Mouse (Mus musculus): ENCODE data around the gene Usp7. TPM values are rescaled to one million over a fixed set of nuclear protein-coding genes. Genes with fewer than 3 reads are reported as not detected.

Gene Usp7
- 4.5 and 8.0 TPM in 2 replicates for polyA plus RNA-seq (2012; ENCODE audit: insufficient read depth, low replicate concordance)

DNA sequence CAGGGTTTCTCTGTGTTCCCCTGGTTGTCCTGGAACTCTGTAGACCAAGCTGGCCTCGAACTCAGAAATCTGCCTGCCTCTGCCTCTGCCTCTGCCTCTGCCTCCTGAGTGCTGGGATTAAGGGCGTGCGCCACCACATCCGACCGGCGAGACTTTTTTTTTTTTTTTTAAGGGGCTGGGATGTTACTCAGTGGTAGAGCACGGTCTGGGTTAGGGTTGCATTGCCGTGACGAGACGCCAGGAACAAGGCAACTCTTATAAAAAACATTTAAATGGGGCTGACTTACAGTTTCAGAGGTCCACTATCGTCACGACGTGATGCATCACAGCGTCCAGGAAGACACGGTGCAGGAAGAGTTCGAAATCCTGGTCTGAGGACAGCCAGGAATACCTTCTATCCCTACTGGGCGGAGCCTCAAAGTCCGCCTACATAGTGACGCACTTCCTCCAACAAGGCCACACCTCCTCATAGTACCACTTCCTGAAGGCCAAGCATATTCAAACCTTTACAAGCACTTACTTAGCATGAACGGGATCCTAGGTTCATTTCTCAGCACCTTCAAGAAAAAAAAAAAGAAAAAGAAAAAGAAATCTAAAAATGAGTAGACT is at the start of gene Usp7:
TSS of gene Usp7 (minus strand) at position 360 of the 609 bp plus-strand sequence.
- H3K27me3 ChIP-seq (replicated peaks): peaks cover 5% of the 10 kb centered on the region
- no peak for TF ChIP-seq GATA1 (IDR thresholded peaks at IDR 0.05; ENCODE audit: borderline replicate concordance, low read length)
- TF ChIP-seq FLI1 (IDR thresholded peaks at IDR 0.05; ENCODE audit: low read length): no peak
- H3K36me3 ChIP-seq (replicated peaks; ENCODE audit: low read length): no peaks in the 10 kb centered on the region
- H3K4me3 ChIP-seq (replicated peaks): no peak within 1 kb of the TSS
- H3K4me1 ChIP-seq: peaks cover 3% of the 10 kb centered on the region; the same call in 1 of the 2 replicates
- H3K9me3 ChIP-seq: no peaks in the 10 kb centered on the region

DNA sequence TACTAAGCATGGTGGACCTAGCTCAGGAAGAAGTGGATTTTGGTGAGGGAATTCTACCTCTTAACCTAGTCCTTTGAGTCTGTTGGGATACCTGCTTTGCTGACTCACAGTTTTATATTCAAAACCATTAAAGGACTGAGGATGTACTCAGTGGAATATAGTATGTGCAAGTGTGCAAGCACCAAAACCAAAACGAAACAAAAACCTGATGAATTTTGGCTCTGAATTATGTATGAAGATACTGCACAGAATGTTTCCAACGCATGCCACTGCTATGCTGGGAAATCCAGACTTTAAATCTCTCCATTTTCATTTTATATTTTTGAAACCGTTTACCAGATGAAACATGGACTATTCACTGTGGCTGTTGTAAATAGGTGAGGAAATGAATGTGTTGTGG is 48.4 kb upstream of the Usp7 start:
- no peak overlapping the region for H3K4me3 ChIP-seq (replicated peaks)
- peaks cover 93% of the 10 kb centered on the region for H3K36me3 ChIP-seq (replicated peaks; ENCODE audit: low read length)
- TF ChIP-seq GATA1 (IDR thresholded peaks at IDR 0.05; ENCODE audit: borderline replicate concordance, low read length) (no peak), FLI1 (IDR thresholded peaks at IDR 0.05; ENCODE audit: low read length) (no peak)
- H3K9me3 ChIP-seq: no peaks in the 10 kb centered on the region
- peaks cover 55% of the 10 kb centered on the region for H3K4me1 ChIP-seq
- no peaks in the 10 kb centered on the region for H3K27me3 ChIP-seq (replicated peaks)

DNA sequence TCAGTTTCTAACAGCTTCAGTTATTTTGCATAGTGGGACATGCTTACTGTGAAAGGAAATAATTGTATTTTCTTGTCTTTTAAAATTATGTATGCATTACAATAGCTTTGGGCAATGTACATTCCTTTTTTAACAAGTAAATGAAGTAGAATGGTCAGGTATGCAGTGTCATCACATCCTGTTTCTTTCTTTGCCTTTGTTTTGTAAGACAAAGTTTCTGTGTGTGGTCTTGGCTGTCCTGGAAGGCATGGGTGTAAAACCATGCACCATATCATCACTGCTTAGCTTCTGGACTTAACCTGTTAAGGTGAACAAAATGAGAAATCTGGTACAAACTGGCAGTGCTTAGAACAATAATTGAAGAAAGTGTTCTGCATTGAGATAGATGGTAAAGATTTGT is 46.8 kb upstream of the Usp7 start:
- Histone ChIP-seq H3K9me3 (no peaks in the 10 kb centered on the region), H3K36me3 (replicated peaks; ENCODE audit: low read length) (peaks cover 92% of the 10 kb centered on the region), H3K4me3 (replicated peaks) (no peak overlapping the region), H3K4me1 (peaks cover 70% of the 10 kb centered on the region), H3K27me3 (replicated peaks) (no peaks in the 10 kb centered on the region)
- TF ChIP-seq FLI1 (IDR thresholded peaks at IDR 0.05; ENCODE audit: low read length) (no peak), GATA1 (IDR thresholded peaks at IDR 0.05; ENCODE audit: borderline replicate concordance, low read length) (no peak)

DNA sequence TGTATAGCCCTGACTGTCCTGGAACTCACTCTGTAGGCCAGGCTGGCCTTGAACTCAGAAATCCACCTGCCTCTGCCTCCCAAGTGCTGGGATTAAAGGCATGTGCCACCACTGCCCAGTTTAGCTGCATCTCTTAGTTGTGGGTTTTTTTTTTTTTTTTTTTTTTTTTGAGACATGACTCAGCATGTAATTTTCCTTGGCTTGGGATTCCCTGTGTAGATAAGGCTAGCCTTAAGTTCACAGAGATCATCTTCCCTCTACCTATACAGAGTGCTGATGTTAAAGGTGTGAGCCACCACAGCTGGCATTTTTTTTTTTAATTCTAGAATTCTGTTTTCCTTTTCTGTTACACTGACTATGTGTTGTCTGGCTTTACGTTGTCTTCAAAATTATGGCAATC is 45.5 kb upstream of the Usp7 start:
- TF ChIP-seq FLI1 (IDR thresholded peaks at IDR 0.05; ENCODE audit: low read length) (no peak), GATA1 (IDR thresholded peaks at IDR 0.05; ENCODE audit: borderline replicate concordance, low read length) (no peak)
- H3K27me3 ChIP-seq (replicated peaks): no peaks in the 10 kb centered on the region
- H3K4me1 ChIP-seq: peaks cover 72% of the 10 kb centered on the region
- no peaks in the 10 kb centered on the region for H3K9me3 ChIP-seq
- peaks cover 90% of the 10 kb centered on the region for H3K36me3 ChIP-seq (replicated peaks; ENCODE audit: low read length)
- H3K4me3 ChIP-seq (replicated peaks): no peak overlapping the region

DNA sequence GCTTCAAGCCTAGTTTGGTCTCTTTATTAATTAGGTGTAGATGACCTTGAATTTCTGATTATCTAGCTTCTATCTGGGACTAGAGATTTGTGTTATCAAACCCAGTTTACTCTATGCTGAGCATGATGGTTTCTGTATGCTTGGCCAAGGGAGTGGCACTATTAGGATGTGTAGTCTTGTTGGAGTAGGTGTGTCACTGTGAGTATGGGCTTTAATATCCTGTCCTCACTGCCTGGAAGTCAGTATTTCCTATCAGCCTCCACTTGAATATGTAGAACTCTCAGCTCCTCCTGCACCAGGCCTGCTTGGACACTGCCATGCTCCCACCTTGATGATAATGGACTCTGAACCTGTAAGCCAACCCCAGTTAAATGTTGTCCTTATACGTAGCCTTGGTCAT is 44.8 kb upstream of the Usp7 start:
- H3K36me3 ChIP-seq (replicated peaks; ENCODE audit: low read length): peaks cover 92% of the 10 kb centered on the region
- H3K4me1 ChIP-seq: peaks cover 73% of the 10 kb centered on the region
- no peak overlapping the region for H3K4me3 ChIP-seq (replicated peaks)
- TF ChIP-seq GATA1 (IDR thresholded peaks at IDR 0.05; ENCODE audit: borderline replicate concordance, low read length): no peak
- TF ChIP-seq FLI1 (IDR thresholded peaks at IDR 0.05; ENCODE audit: low read length): no peak
- no peaks in the 10 kb centered on the region for H3K9me3 ChIP-seq
- H3K27me3 ChIP-seq (replicated peaks): no peaks in the 10 kb centered on the region

DNA sequence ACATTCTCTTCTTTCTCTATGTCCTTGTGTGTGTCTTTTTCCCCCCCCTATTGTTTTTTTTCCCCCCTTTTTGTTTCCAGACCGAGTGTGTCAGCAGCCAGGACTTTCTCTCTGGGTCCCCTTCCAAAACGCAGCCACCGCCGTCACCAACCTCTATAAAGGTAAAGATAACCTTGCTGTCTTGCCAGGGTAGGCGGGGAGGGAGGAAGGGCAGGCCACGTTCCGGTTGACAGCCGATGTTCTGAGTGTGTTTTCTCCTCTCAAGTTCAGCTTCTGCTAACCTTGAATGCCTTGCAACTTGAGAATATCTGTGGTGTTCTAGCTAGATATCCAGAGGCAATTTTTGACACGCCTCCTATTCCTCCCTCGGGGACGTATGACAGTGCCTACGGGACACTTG is 39.1 kb upstream of the Usp7 start:
- Histone ChIP-seq H3K27me3 (replicated peaks) (no peaks in the 10 kb centered on the region), H3K4me3 (replicated peaks) (peak overlapping the region; percentile 99), H3K4me1 (peaks cover 44% of the 10 kb centered on the region), H3K9me3 (no peaks in the 10 kb centered on the region), H3K36me3 (replicated peaks; ENCODE audit: low read length) (peaks cover 48% of the 10 kb centered on the region)
- TF ChIP-seq GATA1 (IDR thresholded peaks at IDR 0.05; ENCODE audit: borderline replicate concordance, low read length) (no peak), FLI1 (IDR thresholded peaks at IDR 0.05; ENCODE audit: low read length) (no peak)

DNA sequence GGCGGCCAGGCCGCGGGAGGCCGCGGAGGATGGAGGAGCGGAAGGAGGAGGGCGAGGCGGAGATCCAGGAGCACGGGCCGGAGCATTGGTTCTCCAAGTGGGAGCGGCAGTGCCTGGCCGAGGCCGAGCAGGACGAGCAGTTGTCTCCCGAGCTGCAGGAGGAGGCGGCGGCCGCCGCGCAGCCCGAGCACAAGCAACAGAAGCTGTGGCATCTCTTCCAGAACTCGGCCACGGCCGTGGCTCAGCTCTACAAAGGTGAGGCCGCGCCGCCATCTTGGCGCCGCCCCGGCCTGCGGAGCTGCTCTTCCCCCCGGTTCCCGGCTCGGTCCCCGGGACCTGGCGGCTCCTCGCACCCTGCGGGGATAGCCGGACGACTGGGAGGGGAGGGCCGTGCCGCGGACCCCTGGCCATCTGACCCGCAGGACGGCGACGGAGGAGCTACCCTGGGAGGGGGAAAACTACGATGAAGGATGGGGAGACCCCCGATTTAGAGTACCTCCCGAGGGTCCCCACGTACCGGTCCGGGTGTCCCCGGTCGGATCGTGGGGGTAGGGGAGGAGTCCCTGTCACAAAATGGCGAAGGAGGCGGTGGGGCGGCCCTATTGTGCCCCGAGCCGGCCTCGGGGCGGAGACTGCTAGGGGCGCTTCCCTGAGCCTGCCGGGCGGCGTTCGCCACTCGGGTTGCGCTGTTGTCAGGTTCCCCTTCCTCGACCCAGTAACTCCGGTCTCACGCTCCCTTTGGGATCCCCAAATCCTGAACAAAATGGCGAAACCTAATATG is 38.5 kb upstream of the Usp7 start:
- Histone ChIP-seq H3K4me1 (peaks cover 43% of the 10 kb centered on the region), H3K27me3 (replicated peaks) (no peaks in the 10 kb centered on the region), H3K4me3 (replicated peaks) (peak overlapping the region; percentile 99), H3K9me3 (no peaks in the 10 kb centered on the region), H3K36me3 (replicated peaks; ENCODE audit: low read length) (peaks cover 43% of the 10 kb centered on the region)
- no peak for TF ChIP-seq GATA1 (IDR thresholded peaks at IDR 0.05; ENCODE audit: borderline replicate concordance, low read length)
- no peak for TF ChIP-seq FLI1 (IDR thresholded peaks at IDR 0.05; ENCODE audit: low read length)

DNA sequence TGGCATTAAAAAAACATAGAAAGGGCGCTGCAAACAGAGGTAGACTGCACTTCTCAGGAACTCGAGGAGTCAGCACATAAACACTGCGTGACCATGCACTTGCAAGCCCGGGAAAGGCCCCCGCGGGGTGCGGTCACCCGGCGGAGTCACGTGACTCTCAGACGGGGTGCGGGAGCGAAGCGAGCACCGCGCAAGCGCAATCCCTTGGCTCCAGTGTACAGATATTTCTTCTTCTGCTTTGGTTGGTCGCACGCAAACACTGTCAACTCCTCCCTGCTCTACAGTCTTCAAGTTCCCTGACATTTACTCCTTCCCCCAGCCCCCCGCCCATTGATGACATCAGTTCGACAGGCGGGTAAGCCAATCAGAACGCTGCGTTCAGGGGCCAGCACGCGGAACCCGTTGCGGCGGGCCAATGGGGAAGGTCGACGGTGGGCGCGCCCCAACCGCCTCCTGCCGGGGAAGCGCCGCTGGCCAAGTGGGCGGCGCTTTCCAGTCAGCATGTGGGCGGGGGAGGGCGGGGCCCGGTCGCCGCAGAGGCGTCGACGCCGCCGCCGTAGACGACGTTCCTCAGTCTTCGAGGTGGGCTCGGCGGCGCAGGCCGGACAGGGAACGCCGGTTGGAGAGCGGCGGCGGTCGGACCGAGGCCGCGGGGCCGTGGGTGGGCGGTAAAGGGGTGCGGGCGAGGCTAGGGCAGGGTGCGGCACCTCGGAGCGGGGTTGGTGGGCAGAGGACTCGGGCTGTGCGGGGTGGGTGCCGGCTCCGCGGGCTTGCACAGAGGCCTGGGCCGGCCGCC is 37.7 kb upstream of the Usp7 start, which contains the start of gene 1810013L24Rik:
TSS of gene 1810013L24Rik (plus strand) at position 537 of the 796 bp plus-strand sequence.
- Histone ChIP-seq H3K36me3 (replicated peaks; ENCODE audit: low read length) (peaks cover 34% of the 10 kb centered on the region), H3K27me3 (replicated peaks) (no peaks in the 10 kb centered on the region), H3K4me1 (peaks cover 37% of the 10 kb centered on the region), H3K9me3 (no peaks in the 10 kb centered on the region), H3K4me3 (replicated peaks) (peak within 1 kb of the TSS; percentile 99)
- no peak for TF ChIP-seq GATA1 (IDR thresholded peaks at IDR 0.05; ENCODE audit: borderline replicate concordance, low read length)

DNA sequence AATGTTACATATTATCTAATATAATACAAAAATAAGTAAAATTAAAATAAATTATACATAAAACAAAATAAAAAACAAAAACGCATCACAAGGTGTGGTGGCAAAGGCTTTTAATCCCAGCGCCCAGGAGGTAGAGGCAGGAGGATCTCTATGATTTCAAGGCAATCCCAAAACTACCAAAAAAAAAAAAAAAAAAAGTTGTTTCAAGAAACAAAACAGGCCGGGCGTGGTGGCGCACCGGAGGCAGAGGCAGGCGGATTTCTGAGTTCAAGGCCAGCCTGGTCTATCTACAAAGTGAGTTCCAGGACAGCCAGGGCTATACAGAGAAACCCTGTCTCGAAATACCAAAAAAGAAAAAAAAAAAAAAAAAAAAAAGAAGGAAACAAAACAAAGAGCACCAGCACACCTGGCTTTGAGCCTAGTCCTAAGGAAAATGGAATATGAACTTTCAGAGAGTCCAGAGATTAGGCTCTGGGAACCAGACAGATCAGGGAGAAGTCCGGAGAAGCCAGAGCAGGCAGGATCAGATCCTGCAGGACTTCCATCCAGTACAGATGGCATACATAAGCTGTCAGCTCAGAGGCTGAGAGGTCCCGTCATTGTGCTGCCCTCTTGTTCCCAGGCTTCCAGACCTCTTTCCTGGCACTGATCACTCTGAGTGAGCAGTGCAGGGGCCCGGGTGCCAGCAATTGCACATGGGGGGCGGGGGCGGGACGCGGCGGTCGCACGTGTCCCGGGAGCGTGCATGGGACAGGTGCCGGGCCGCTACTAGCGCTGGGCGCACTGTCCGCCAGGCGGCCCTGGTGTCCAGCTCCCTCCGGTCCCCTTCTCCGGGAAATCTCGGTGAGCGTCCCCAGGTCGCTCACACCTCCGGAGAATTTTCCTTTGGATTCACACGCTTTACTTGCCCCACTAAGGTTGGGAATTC is 36.8 kb upstream of the Usp7 start:
- Histone ChIP-seq H3K9me3 (no peaks in the 10 kb centered on the region), H3K4me1 (peaks cover 36% of the 10 kb centered on the region), H3K27me3 (replicated peaks) (no peaks in the 10 kb centered on the region), H3K36me3 (replicated peaks; ENCODE audit: low read length) (peaks cover 27% of the 10 kb centered on the region), H3K4me3 (replicated peaks) (peak overlapping the region; percentile 99)
- no peak for TF ChIP-seq FLI1 (IDR thresholded peaks at IDR 0.05; ENCODE audit: low read length)
- no peak for TF ChIP-seq GATA1 (IDR thresholded peaks at IDR 0.05; ENCODE audit: borderline replicate concordance, low read length)
